Mouse (Mus musculus) intestine, embryonic 16.5 days (tissue): Measurements from ENCODE around the gene Acmsd. TPM values are rescaled to one million over a fixed set of nuclear protein-coding genes. Genes with fewer than 3 reads are reported as not detected.

Experiments used
- ATAC-seq: fragments of 200-750 bp; cut with Nextera tagmentation; 2 replicates; pipeline ENCODE4 v1.8.0; 2017; ENCODE audit warnings: moderate TSS enrichment, moderate library complexity
- H3K27ac ChIP-seq: fragments of 300-500 bp; sonication (generic); 2 replicates; pipeline ENCODE4 v1.5.1; 2014; ENCODE audit warnings: mild to moderate bottlenecking, low read length
- H3K27me3 ChIP-seq: fragments of 300-500 bp; sonication (generic); replicated peaks from 2 replicates; pipeline ENCODE4 v1.6.1; 2014; ENCODE audit warnings: low read length, control low read depth, mixed read lengths; ENCODE audit not compliant: control insufficient read depth, insufficient read depth
- H3K36me3 ChIP-seq: fragments of 300-500 bp; sonication (generic); 2 replicates; pipeline ENCODE4 v1.6.1; 2014; ENCODE audit warnings: low read length, control low read depth; ENCODE audit not compliant: control insufficient read depth, insufficient read depth
- H3K4me1 ChIP-seq: fragments of 300-500 bp; sonication (generic); 2 replicates; pipeline ENCODE4 v1.6.1; 2014; ENCODE audit warnings: low read length, control low read depth, mixed read lengths; ENCODE audit not compliant: control insufficient read depth, insufficient read depth
- H3K4me2 ChIP-seq: fragments of 300-500 bp; sonication (generic); 2 replicates; pipeline ENCODE4 v1.6.1; 2014; ENCODE audit warnings: low read depth, low read length, control low read depth
- H3K4me3 ChIP-seq: fragments of 300-500 bp; sonication (generic); 2 replicates; pipeline ENCODE4 v1.5.1; 2014; ENCODE audit warnings: mild to moderate bottlenecking, low read length
- H3K9ac ChIP-seq: fragments of 300-500 bp; sonication (generic); 2 replicates; pipeline ENCODE4 v1.6.1; 2014; ENCODE audit warnings: low read depth, low read length
- H3K9me3 ChIP-seq: fragments of 300-500 bp; sonication (generic); 2 replicates; pipeline ENCODE4 v1.6.1; 2016; ENCODE audit warnings: low read length, control low read depth; ENCODE audit not compliant: control insufficient read depth
- WGBS: fragments of 180-500 bp; shearing (Covaris S2); extraction: QIAGEN DNeasy Blood & Tissue Kit; methylation state at CpG from one replicate; pipeline ENCODE4 v1.1.7; 2014; 5-methylcytosine and 5-hydroxymethylcytosine counted together
- polyA plus RNA-seq: library from polyadenylated mRNA; unstranded; fragments of >200 nt; fragmentation: Nextera tagmentation; extraction: Ambion mirVana; gene quantifications from 2 replicates; pipeline ENCODE4 v1.2.1, GENCODE M21; 2015

Gene Acmsd
- polyA plus RNA-seq: 0.12 and 0.17 TPM in 2 replicates

DNA sequence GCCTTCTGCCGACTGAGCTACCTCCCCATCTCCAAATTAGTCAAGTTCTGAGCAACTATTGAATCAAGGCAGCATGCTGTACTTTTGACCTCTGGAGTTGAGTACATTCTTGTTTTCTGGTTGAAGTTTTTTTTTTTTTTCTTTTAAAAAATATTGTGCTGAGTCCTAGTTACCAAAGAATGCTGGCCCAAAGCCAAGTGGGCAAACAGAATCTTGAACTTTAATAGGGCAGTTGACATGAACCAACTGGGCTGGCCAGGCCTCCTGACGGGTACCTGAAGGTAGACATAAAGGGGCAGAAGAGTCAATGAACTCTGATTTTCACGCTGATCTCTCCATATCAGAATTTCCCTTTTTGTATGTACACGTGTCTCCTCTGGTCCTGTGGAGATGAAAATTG is at the start of gene Acmsd:
Gene Acmsd (plus strand): TSS at position 318 of the 400 bp plus-strand sequence.
- no peak within 1 kb of the TSS for H3K27ac ChIP-seq
- 89% methylated on average over 4 of the region's 4 CpGs for WGBS
- 0 out of 2 replicates have a peak, but pooled peaks cover 3% of the 10 kb centered on the region for H3K9me3 ChIP-seq
- ATAC-seq: no peak
- H3K9ac ChIP-seq: no peak within 1 kb of the TSS
- H3K4me2 ChIP-seq: no peak within 1 kb of the TSS
- no peaks in the 10 kb centered on the region for H3K27me3 ChIP-seq
- no peak within 1 kb of the TSS for H3K4me3 ChIP-seq
- no peaks in the 10 kb centered on the region for H3K4me1 ChIP-seq
- no peaks in the 10 kb centered on the region for H3K36me3 ChIP-seq

DNA sequence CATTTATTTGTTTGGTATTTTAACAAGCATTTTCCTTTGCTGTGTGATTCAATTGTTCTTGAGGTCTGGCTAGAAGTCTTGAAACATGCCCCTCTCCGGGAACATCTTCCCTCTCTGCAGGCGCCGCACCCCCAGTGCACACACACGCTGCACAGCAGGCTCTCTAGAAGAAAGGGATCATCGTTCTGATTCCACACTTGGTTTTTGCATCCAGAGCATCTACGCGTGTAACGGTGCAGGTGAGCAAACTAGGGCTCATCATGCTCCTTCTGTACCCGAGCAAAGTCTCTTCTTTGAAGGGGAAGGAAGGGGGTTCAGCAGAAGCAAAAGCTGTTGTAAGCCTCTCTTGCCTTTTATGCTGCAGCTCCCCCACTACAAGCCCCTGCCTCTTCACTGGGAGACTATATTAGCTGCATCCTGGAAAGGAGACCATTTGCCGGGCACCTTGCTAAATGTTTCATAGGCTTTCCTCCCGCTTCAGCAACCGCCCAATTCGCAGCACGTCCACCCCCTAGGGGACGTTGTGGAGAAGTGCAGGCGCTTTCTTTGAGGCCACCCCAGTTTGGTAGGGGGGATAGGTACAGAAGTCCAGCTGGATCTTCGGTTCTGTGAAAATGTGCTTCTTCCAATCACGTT is 49.6 kb upstream of the Acmsd start, which contains the start of gene Tmem163:
Gene Tmem163 (minus strand): TSS at position 51 of the 636 bp plus-strand sequence.
- peaks cover 43% of the 10 kb centered on the region for H3K27me3 ChIP-seq
- no peaks in the 10 kb centered on the region for H3K9me3 ChIP-seq
- peaks cover 13% of the 10 kb centered on the region for H3K4me1 ChIP-seq
- H3K9ac ChIP-seq: no peak within 1 kb of the TSS
- WGBS: 17% methylated on average over 18 of the region's 18 CpGs
- no peak within 1 kb of the TSS for H3K4me3 ChIP-seq
- H3K27ac ChIP-seq: no peak within 1 kb of the TSS
- no peak within 1 kb of the TSS for H3K4me2 ChIP-seq
- no peak for ATAC-seq
- H3K36me3 ChIP-seq: no peaks in the 10 kb centered on the region

DNA sequence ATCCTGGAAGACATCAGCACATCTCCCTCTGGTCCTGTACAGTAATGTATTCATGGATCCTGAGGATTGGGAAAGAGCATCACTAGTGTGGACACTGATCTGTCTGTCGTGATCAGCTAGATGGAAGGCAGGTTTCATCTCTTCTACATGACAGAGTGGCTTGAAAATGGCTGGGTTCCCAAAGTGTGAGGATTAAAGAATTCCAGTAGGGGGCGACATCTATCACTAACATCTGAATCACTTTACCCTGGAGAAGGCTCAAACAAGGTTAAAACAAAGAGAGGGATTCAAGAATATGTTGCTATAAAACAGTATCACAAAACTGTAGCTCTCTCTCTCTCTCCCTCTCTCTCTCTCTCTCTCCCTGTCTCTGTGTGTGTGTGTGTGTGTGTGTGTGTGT is 32.7 kb upstream of the Acmsd start:
- H3K4me3 ChIP-seq: no peak overlapping the region
- H3K9me3 ChIP-seq: no peaks in the 10 kb centered on the region
- no peak overlapping the region for H3K4me2 ChIP-seq
- H3K27ac ChIP-seq: no peak overlapping the region
- WGBS: 18% methylated on average over 2 of the region's 2 CpGs
- no peaks in the 10 kb centered on the region for H3K27me3 ChIP-seq
- H3K4me1 ChIP-seq: no peaks in the 10 kb centered on the region
- no peak for ATAC-seq
- no peaks in the 10 kb centered on the region for H3K36me3 ChIP-seq
- H3K9ac ChIP-seq: no peak overlapping the region

DNA sequence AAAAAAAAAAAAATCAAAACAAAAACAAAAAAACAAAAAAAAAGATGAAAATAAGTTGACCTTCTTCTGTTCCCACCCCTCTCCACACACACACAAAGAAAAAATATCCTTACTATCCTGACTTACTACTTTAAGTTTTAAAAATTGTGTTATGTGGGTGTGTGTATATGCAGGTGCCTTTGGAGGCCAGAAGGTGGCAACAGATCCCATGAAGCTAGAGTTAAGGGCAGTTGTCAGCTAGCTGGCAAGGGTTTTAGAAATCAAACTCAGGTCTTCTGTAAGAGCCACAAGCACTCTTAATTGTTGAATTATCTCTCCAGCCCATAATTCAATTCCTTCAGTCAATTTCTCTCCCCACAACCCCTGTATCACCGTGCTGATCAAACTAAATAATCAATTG is 27.0 kb upstream of the Acmsd start:
- Histone ChIP-seq H3K4me1 (no peaks in the 10 kb centered on the region), H3K27me3 (no peaks in the 10 kb centered on the region), H3K4me2 (no peak overlapping the region), H3K4me3 (no peak overlapping the region), H3K36me3 (no peaks in the 10 kb centered on the region), H3K9ac (no peak overlapping the region), H3K9me3 (no peaks in the 10 kb centered on the region), H3K27ac (no peak overlapping the region)
- 74% methylated on average over 1 of the region's 1 CpGs for WGBS
- no peak for ATAC-seq

DNA sequence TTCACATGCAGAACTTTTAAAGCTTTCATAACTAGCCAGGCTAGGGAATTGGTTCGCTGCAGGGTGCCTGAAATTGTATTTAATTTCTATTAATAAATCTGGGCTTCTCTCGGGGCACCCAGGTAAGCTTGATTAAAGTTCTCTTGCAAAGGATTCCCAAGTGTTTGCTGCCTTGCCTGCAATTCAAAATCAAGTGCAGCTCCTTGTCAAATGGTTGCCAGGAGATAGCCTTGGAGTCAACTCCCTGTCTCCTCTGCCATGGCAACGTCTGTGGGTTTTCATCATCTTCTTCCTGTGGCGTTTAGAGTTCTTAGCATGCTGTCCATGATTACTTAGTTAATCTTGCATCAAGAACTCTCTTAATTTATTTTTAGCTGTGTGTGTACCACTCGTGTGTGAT is 22.9 kb upstream of the Acmsd start:
- no peak overlapping the region for H3K9ac ChIP-seq
- H3K4me3 ChIP-seq: no peak overlapping the region
- H3K36me3 ChIP-seq: no peaks in the 10 kb centered on the region
- H3K27me3 ChIP-seq: no peaks in the 10 kb centered on the region
- no peaks in the 10 kb centered on the region for H3K9me3 ChIP-seq
- no peak overlapping the region for H3K27ac ChIP-seq
- no peaks in the 10 kb centered on the region for H3K4me1 ChIP-seq
- WGBS: 62% methylated on average over 5 of the region's 5 CpGs
- ATAC-seq: no peak
- no peak overlapping the region for H3K4me2 ChIP-seq

DNA sequence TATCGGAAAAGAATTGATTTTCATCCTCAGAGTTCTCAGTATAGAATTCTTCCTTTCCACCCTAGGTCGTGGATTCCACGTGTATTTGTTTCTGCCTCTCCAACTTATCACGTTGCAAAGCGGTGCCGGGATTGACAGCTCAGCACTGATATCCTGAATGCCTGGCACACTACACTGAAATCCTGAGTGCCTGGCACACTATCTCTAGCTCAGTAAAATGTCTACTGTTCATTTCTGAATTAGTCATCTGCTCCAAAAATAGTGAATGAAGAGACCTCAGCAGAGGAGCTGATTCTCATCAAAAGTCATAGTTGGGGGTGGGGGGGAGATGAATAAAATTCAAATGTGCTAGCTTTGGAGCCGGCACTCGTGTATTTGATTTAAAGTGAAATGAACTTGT is 12.8 kb upstream of the Acmsd start:
- Histone ChIP-seq H3K9me3 (no peaks in the 10 kb centered on the region), H3K4me3 (no peak overlapping the region), H3K27ac (no peak overlapping the region), H3K4me1 (no peaks in the 10 kb centered on the region), H3K9ac (no peak overlapping the region), H3K27me3 (no peaks in the 10 kb centered on the region), H3K4me2 (no peak overlapping the region), H3K36me3 (no peaks in the 10 kb centered on the region)
- no peak for ATAC-seq
- 84% methylated on average over 8 of the region's 8 CpGs for WGBS

DNA sequence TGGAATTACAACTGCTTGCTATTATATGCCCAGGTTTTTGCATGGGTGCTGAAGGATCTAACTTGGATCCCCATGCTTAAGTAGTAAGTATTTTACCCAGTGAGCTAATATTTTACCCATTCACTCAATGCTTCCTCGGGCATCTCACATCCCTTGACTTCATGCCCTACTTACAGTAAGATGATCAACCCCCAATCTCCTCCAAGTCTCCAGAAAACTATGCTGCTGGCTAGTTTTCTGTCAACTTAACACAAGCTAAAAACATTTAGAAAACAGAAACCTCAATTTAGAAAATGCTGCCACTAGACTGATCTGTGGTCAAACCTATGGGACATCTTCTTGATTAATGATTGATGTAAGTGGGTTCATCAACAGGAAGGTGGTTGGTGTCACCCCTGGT is 10.9 kb upstream of the Acmsd start:
- H3K36me3 ChIP-seq: no peaks in the 10 kb centered on the region
- no peak overlapping the region for H3K4me3 ChIP-seq
- no peak for ATAC-seq
- no peak overlapping the region for H3K9ac ChIP-seq
- H3K27me3 ChIP-seq: no peaks in the 10 kb centered on the region
- H3K27ac ChIP-seq: no peak overlapping the region
- H3K4me1 ChIP-seq: no peaks in the 10 kb centered on the region
- WGBS: 86% methylated on average over 1 of the region's 1 CpGs
- no peaks in the 10 kb centered on the region for H3K9me3 ChIP-seq
- no peak overlapping the region for H3K4me2 ChIP-seq

DNA sequence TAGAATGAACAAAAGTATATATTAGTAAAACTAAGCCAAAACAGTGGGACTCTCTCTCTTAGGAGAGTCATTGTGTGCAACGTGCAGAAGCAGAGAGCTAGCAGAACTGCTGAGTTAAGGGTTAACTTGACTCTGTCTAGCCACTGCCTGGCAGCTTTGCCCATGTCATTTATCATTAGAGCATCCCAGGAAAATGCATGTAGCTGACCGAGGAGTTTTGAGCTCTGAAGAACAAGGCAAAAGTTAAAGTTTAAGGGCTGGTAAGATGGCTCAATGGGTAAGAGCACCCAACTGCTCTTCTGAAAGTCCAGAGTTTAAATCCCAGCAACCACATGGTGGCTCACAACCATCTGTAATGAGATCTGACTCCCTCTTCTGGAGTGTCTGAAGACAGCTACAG is 5.6 kb upstream of the Acmsd start:
- H3K4me1 ChIP-seq: no peaks in the 10 kb centered on the region
- no peak overlapping the region for H3K27ac ChIP-seq
- H3K4me3 ChIP-seq: no peak overlapping the region
- WGBS: 34% methylated on average over 2 of the region's 2 CpGs
- H3K36me3 ChIP-seq: no peaks in the 10 kb centered on the region
- 0 out of 2 replicates have a peak, but pooled peaks cover 2% of the 10 kb centered on the region for H3K9me3 ChIP-seq
- H3K9ac ChIP-seq: no peak overlapping the region
- no peak for ATAC-seq
- no peak overlapping the region for H3K4me2 ChIP-seq
- no peaks in the 10 kb centered on the region for H3K27me3 ChIP-seq

DNA sequence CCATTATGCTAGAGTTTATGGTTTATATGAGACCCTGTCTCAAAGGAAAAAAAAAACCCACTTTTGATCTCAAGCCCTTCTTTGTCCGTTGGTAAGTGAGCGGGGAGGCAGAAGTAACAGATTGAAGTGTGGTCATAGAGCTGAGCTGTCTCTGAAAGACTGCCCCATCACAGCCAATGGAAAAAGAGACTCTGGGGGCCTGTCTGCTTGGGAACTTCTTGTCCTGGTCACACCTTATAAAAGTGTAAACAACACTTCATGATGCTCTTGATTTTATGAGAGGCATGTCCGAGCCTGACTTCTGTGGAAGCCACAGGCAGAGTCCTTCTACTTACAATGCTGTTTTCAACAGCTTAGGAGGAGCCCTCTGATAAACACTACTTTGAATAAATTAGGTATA is 1.9 kb downstream of the Acmsd start:
- ATAC-seq: no peak
- Histone ChIP-seq H3K27ac (no peak overlapping the region), H3K27me3 (no peaks in the 10 kb centered on the region), H3K4me3 (no peak overlapping the region), H3K4me2 (no peak overlapping the region), H3K9ac (no peak overlapping the region), H3K4me1 (no peaks in the 10 kb centered on the region), H3K9me3 (0 out of 2 replicates have a peak, but pooled peaks cover 3% of the 10 kb centered on the region), H3K36me3 (no peaks in the 10 kb centered on the region)
- 48% methylated on average over 3 of the region's 3 CpGs for WGBS

DNA sequence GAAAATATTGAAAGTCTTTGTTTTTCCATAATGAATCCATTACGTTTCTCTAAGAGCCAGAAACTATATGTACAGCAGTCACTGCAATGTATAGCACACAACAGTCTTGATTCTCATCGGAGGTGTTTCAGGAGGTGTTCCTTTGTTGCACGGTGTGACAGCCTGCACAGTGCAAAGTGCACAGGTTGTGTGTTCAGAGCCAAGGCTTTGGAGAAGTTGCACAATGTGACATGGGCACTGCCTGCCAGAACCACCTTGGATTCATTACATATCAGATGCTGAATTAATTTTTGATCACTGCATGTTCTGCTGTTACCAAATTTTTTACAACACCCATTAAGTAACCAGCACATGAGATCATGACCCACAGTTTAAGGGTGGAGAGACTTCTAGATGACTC is 3.2 kb downstream of the Acmsd start:
- no peak overlapping the region for H3K9ac ChIP-seq
- no peaks in the 10 kb centered on the region for H3K4me1 ChIP-seq
- H3K9me3 ChIP-seq: 0 out of 2 replicates have a peak, but pooled peaks cover 3% of the 10 kb centered on the region
- no peak overlapping the region for H3K4me2 ChIP-seq
- no peak overlapping the region for H3K27ac ChIP-seq
- H3K36me3 ChIP-seq: no peaks in the 10 kb centered on the region
- no peak for ATAC-seq
- no peaks in the 10 kb centered on the region for H3K27me3 ChIP-seq
- WGBS: 91% methylated on average over 3 of the region's 3 CpGs
- no peak overlapping the region for H3K4me3 ChIP-seq
